Mouse (Mus musculus): ENCODE measurements at regions not wholly inside any gene's neighbourhood (a gene's known extent, or its start where the extent isn't known, plus 50 kb on each side); places are given as distances from the start of the nearest gene placed in this dataset.

DNA sequence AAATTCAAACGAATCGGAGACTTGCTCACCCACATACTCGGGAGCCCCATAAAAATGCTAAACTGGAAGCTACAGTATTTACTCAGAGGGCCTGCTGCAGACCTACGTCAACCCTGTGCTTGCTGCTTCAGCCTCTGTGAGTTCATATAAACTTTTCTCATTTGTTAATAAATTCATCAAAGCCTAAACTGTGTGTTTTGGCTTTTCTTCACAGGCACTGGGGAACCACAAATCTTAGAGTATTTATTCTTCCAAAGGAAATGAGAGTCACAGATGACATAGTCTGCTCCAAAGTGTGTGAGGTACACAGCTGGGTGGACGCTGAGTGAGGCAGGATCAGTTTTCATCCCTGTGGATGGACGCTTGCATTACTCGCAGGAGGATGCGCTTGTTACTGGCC lies 108.3 kb upstream of the Kctd3 start:
- ATAC-seq (replicated peaks; ENCODE audit: low FRiP score, low read depth) (no peak), DNase-seq (ENCODE audit: low spot score) (peak; percentile 87)
- 37% methylated on average over 8 of the region's 8 CpGs for WGBS

DNA sequence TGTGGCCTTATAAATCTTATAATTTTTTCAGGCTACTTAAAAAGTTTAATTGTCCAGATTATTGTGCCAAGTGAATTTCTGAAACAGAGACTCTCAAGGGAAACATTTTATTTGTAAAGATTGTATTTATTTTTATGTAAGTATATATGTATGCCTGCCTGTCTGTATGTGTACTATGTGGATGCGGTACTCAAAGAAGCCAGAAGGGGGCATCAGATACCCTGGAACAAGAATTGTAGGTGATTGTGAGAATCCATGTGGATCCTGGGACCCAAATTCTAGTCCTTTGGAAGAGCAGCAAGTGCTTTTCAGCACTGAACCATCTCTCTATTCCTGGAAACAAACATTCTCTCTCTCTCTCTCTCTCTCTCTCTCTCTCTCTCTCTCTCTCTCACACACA lies 107.6 kb upstream of the Kctd3 start:
- Histone ChIP-seq H3K27ac (no peak overlapping the region), H3K36me3 (ENCODE audit: insufficient read depth, low read length) (no peaks in the 10 kb centered on the region), H3K4me1 (replicated peaks; ENCODE audit: insufficient read depth, low read length) (no peaks in the 10 kb centered on the region), H3K4me2 (ENCODE audit: low read length) (no peak overlapping the region), H3K27me3 (ENCODE audit: insufficient read depth, low read length) (no peaks in the 10 kb centered on the region), H3K9ac (ENCODE audit: low read depth, low read length) (no peak overlapping the region), H3K9me3 (replicated peaks; ENCODE audit: low read length) (no peaks in the 10 kb centered on the region), H3K4me3 (replicated peaks; ENCODE audit: low read depth, low read length) (no peak overlapping the region)
- ATAC-seq (replicated peaks; ENCODE audit: low FRiP score, low read depth) (no peak), DNase-seq (ENCODE audit: low spot score) (no peak)
- TF ChIP-seq CTCF (IDR thresholded peaks at IDR 0.05; ENCODE audit: low read depth) = 0 out of 2 replicates have a peak, but pooled peaks have one; percentile 14
- WGBS = 96% methylated on average over 1 of the region's 1 CpGs

More for the DNA sequence above, 108.3 kb upstream of the Kctd3 start:
- Histone ChIP-seq H3K27me3 (ENCODE audit: insufficient read depth, low read length) (no peaks in the 10 kb centered on the region), H3K4me3 (replicated peaks; ENCODE audit: low read depth, low read length) (no peak overlapping the region), H3K9ac (ENCODE audit: low read depth, low read length) (no peak overlapping the region), H3K36me3 (ENCODE audit: insufficient read depth, low read length) (no peaks in the 10 kb centered on the region), H3K27ac (no peak overlapping the region), H3K4me2 (ENCODE audit: low read length) (no peak overlapping the region), H3K9me3 (replicated peaks; ENCODE audit: low read length) (no peaks in the 10 kb centered on the region), H3K4me1 (replicated peaks; ENCODE audit: insufficient read depth, low read length) (no peaks in the 10 kb centered on the region)
- TF ChIP-seq CTCF (IDR thresholded peaks at IDR 0.05; ENCODE audit: low read depth) = no peak

DNA sequence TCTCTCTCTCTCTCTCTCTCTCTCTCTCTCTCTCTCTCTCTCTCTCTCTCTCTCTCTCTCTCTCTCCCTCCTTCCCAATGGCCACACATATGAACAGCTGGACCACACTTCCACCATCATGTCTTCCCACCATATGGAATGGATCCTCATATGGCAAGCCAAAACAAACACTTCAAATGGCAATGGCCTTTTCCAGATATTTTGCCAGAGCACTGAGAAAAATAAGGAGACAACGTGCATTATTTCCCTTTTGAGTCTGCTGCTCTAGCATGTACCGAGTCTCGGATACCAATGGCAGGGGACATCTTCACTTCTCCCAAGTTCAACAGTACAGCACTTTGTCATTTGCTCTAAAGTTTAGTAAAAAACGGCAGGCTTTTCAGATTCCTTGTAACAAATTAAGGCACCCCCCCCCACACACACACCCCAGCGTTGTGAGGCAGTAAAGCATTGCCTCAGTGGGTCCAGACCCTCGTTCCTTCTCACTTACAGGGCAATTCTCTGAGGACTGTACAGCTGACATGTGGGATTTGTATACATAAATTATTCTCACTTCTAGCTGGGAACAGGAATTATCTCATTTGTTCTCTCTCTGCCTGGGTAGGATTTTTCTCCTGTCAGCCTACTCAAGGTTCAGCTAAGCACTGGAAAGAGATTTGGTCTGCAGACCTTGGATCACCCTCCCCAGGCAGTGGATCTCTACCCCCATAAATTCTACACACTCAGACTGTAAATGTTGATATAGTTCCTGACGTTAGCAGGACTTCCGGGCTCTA lies 100.8 kb upstream of the Kctd3 start:
- Histone ChIP-seq H3K36me3 (ENCODE audit: insufficient read depth, low read length) (no peaks in the 10 kb centered on the region), H3K4me3 (replicated peaks; ENCODE audit: low read depth, low read length) (no peak overlapping the region), H3K4me1 (replicated peaks; ENCODE audit: insufficient read depth, low read length) (no peaks in the 10 kb centered on the region), H3K9me3 (replicated peaks; ENCODE audit: low read length) (no peaks in the 10 kb centered on the region), H3K4me2 (ENCODE audit: low read length) (no peak overlapping the region), H3K27ac (peak overlapping the region; percentile 75), H3K27me3 (ENCODE audit: insufficient read depth, low read length) (no peaks in the 10 kb centered on the region), H3K9ac (ENCODE audit: low read depth, low read length) (no peak overlapping the region)
- WGBS = 34% methylated on average over 8 of the region's 8 CpGs
- no peak for TF ChIP-seq CTCF (IDR thresholded peaks at IDR 0.05; ENCODE audit: low read depth)
- DNase-seq (ENCODE audit: low spot score) (peak; percentile 58), ATAC-seq (replicated peaks; ENCODE audit: low FRiP score, low read depth) (no peak)

DNA sequence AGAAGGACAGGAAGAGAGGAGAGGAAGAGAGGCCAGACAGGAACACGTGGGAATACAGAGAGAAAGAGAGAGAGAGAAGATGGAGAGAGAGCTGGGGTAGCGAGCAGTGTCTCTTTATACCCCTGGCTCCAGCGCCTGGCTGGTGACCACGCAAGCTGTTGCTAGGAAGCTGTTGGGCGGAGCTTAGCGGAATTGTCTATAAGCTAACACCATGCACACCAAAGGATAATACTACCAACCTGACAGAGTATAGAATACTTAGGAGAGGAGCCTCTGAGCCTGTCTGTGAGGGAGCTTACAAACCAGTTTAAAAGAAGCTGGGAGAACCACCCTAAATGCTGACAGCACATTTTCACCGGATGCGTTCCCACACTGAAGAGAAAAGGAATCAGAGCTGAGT lies 100.2 kb upstream of the Kctd3 start:
- Histone ChIP-seq H3K27ac (peak overlapping the region; percentile 36; the same call in 1 of the 2 replicates), H3K4me1 (replicated peaks; ENCODE audit: insufficient read depth, low read length) (no peaks in the 10 kb centered on the region), H3K27me3 (ENCODE audit: insufficient read depth, low read length) (no peaks in the 10 kb centered on the region), H3K9me3 (replicated peaks; ENCODE audit: low read length) (no peaks in the 10 kb centered on the region), H3K9ac (ENCODE audit: low read depth, low read length) (no peak overlapping the region), H3K4me3 (replicated peaks; ENCODE audit: low read depth, low read length) (no peak overlapping the region), H3K4me2 (ENCODE audit: low read length) (no peak overlapping the region), H3K36me3 (ENCODE audit: insufficient read depth, low read length) (no peaks in the 10 kb centered on the region)
- ATAC-seq (replicated peaks; ENCODE audit: low FRiP score, low read depth) = no peak
- TF ChIP-seq CTCF (IDR thresholded peaks at IDR 0.05; ENCODE audit: low read depth) = no peak
- DNase-seq (ENCODE audit: low spot score) = peak; percentile 30
- WGBS = 54% methylated on average over 8 of the region's 8 CpGs

DNA sequence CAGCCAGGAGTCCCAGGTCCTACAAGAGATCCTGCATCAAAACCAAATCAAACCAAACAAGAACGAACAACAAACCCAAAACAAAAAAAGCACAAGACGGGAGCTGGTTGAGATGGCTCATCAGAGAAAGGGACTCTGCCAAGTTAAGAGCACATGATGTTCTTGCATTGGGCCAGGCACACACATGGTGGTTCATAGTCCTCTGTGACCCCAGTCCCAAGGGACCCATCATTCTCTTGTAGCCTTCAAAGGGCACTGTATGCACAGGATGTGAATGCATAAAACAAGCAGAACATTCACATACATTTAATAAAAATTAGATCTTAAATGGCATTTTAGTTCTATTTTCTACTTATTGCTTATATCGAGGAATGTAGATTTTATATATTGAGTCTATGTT lies 99.5 kb upstream of the Kctd3 start:
- Histone ChIP-seq H3K4me3 (replicated peaks; ENCODE audit: low read depth, low read length) (no peak overlapping the region), H3K9ac (ENCODE audit: low read depth, low read length) (no peak overlapping the region), H3K4me2 (ENCODE audit: low read length) (no peak overlapping the region), H3K36me3 (ENCODE audit: insufficient read depth, low read length) (no peaks in the 10 kb centered on the region), H3K4me1 (replicated peaks; ENCODE audit: insufficient read depth, low read length) (no peaks in the 10 kb centered on the region), H3K9me3 (replicated peaks; ENCODE audit: low read length) (no peaks in the 10 kb centered on the region), H3K27me3 (ENCODE audit: insufficient read depth, low read length) (no peaks in the 10 kb centered on the region), H3K27ac (no peak overlapping the region)
- ATAC-seq (replicated peaks; ENCODE audit: low FRiP score, low read depth) = no peak
- DNase-seq (ENCODE audit: low spot score) = no peak
- 76% methylated on average over 3 of the region's 3 CpGs for WGBS
- no peak for TF ChIP-seq CTCF (IDR thresholded peaks at IDR 0.05; ENCODE audit: low read depth)

DNA sequence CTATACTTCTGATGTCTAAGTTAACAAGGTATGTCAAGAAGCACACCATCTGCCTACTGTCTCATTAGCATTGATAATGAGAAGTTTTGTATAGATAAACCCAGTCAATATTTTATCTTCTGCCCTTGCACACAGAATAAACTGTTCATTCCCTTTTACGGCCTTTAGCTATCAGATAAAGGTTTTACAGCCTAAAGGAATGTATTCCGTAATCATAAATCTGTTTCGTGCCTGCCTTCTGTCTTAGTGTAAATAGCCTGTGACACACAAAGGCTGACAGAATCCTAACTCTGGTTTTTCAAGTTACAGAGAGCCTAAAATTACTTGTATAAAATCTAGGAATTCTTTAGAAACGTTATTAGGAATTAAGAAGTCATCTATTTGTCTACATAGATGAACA lies 97.6 kb upstream of the Kctd3 start:
- ATAC-seq (replicated peaks; ENCODE audit: low FRiP score, low read depth) = no peak
- H3K9me3 ChIP-seq (replicated peaks; ENCODE audit: low read length) = no peaks in the 10 kb centered on the region
- H3K4me3 ChIP-seq (replicated peaks; ENCODE audit: low read depth, low read length) = no peak overlapping the region
- WGBS = 46% methylated on average over 4 of the region's 4 CpGs
- TF ChIP-seq CTCF (IDR thresholded peaks at IDR 0.05; ENCODE audit: low read depth) = no peak
- H3K36me3 ChIP-seq (ENCODE audit: insufficient read depth, low read length) = no peaks in the 10 kb centered on the region
- H3K27ac ChIP-seq = no peak overlapping the region
- no peak overlapping the region for H3K9ac ChIP-seq (ENCODE audit: low read depth, low read length)
- no peaks in the 10 kb centered on the region for H3K4me1 ChIP-seq (replicated peaks; ENCODE audit: insufficient read depth, low read length)
- peak; percentile 27 for DNase-seq (ENCODE audit: low spot score)
- no peak overlapping the region for H3K4me2 ChIP-seq (ENCODE audit: low read length)
- no peaks in the 10 kb centered on the region for H3K27me3 ChIP-seq (ENCODE audit: insufficient read depth, low read length)

DNA sequence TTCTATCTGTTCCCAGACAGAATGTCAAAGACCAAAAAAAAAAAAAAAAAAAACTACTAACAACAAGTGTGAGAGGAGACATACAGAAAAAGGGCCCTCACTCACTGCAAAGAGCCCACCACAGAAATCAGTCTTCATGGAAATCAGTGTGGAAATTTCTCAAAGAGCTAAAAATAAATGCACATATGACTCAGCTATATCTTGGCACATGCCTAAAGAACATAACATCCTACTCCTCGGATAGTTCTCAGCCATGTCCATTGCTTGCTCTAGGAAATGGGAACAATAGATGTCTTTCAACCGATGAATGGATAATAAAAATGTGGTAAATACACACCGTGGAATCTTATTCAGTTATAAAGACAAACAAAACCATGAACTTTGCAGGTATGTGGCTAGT lies 95.1 kb upstream of the Kctd3 start:
- no peak overlapping the region for H3K27ac ChIP-seq
- no peak overlapping the region for H3K9ac ChIP-seq (ENCODE audit: low read depth, low read length)
- no peaks in the 10 kb centered on the region for H3K9me3 ChIP-seq (replicated peaks; ENCODE audit: low read length)
- H3K4me3 ChIP-seq (replicated peaks; ENCODE audit: low read depth, low read length) = no peak overlapping the region
- no peaks in the 10 kb centered on the region for H3K4me1 ChIP-seq (replicated peaks; ENCODE audit: insufficient read depth, low read length)
- no peak for DNase-seq (ENCODE audit: low spot score)
- no peaks in the 10 kb centered on the region for H3K27me3 ChIP-seq (ENCODE audit: insufficient read depth, low read length)
- H3K4me2 ChIP-seq (ENCODE audit: low read length) = no peak overlapping the region
- WGBS = 73% methylated on average over 3 of the region's 3 CpGs
- no peaks in the 10 kb centered on the region for H3K36me3 ChIP-seq (ENCODE audit: insufficient read depth, low read length)
- no peak for TF ChIP-seq CTCF (IDR thresholded peaks at IDR 0.05; ENCODE audit: low read depth)
- ATAC-seq (replicated peaks; ENCODE audit: low FRiP score, low read depth) = no peak
